Mouse (Mus musculus): ENCODE results near the gene Senp6.
"Not testable (repeated sequence)": the region's sequence is repeated elsewhere in the genome, so short reads cannot be mapped to it uniquely, and the experiment has no call there.

Gene Senp6

DNA sequence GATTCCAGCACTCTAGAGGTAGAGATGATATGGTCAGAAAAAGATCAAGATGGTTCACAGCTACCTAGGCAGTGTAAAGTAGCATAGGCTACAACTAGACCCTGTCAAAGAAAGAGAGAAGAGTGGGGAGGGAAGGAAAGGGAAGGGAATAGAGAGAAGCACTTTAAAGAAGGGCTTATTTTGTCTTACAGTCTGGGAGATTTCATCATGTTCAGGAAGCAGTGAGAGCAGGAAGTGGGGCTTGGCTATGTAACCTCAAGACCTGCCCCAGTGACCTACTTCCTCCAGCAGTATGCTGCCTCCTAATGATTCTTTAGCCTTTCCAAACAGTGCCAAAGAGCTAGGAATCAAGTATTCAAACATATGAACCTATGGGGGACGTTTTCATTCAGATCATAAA, 14.2 kb downstream of the Senp6 start:
- peak; percentile 61 for DNase-seq (ENCODE audit: low spot score)

GRCm38 (mm10) chr9:80084429-80085092, 17.9 kb downstream of the Senp6 start:
- no peak for DNase-seq (ENCODE audit: low spot score)

DNA sequence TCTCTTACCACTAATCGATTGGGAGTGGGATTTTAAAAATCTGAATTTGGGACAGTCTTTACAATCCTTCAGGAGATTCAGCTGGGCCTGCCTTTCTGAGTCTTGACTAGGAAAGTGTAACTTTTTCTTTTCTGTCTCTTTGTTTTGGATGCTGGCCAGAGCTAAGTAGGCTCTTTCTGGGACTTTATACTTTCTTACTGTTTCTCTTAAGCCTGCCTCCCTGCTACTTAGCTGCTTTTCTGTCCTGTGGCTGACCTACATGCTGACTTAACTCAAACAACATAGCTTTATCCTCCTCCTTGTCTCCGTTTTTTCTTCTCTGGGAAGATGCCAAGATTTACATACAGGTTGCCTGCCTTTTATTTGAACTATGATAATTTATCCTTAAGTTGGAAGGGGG, 19.0 kb downstream of the Senp6 start:
- no peak for DNase-seq (ENCODE audit: low spot score)

DNA sequence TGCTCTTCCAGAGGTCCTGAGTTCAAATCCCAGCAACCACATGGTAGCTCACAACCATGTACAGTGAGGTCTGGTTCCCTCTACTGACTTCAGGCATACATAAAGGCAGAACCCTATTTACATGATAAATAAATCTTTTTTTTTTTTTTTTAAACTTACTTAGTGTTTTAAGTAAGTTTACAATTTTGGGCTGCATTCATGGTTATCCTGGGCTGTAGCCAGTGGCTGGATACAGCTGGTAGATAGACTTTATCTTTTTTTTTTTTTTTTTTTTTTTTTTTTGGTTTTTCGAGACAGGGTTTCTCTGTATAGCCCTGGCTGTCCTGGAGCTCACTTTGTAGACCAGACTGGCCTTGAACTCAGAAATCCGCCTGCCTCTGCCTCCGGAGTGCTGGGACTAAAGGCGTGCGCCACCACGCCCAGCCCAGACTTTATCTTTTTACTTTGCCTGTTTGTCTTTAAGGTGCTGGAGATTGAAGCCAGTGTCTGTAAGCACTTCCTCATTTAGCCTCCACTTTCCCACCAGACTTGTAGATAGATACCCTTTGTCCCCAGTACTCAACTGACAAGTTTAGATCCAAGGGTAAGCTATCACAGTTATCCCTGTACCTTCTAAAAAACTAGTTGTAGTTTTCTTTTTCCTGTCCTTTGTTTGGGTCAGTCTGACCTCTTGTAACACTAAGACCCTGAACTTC, 19.7 kb downstream of the Senp6 start:
- DNase-seq (ENCODE audit: low spot score), result not testable (repeated sequence)

DNA sequence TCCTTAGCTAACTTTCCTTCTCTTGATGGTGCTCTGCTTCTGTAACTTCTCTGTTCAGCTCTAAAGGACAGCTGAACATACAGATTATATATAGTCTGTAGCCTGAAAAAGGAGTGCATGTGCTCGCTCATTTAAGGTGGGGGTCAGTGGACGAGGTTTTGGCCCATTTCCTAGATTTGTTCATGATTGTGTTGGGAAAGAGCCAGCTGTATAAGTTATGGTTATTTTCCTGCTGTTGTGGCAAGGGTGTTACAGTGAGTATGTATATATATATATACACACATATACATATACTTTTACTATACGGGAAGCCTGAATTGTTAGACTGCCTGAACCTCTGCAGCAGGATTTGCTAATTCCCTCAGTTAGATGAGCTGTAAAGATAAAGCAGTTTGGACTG, 22.7 kb downstream of the Senp6 start:
- DNase-seq (ENCODE audit: low spot score), result no peak

DNA sequence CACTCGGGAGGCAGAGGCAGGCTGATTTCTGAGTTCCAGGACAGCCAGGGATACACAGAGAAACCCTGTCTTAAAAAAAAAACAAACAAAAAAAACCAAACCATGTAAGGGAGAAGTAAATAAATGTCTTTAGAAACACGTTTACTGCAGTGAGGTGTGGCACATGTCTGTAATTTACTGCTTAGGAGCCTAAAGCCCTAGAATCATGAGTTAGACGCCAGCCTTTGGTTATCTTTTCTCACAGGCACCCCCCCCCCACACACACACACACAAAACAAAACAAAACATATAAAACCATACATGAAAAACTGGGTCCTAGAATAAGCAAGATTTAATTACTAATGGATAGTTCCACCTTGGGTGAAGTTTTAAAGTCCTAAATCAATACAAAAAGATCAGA, 29.6 kb downstream of the Senp6 start:
- no peak for DNase-seq (ENCODE audit: low spot score)

DNA sequence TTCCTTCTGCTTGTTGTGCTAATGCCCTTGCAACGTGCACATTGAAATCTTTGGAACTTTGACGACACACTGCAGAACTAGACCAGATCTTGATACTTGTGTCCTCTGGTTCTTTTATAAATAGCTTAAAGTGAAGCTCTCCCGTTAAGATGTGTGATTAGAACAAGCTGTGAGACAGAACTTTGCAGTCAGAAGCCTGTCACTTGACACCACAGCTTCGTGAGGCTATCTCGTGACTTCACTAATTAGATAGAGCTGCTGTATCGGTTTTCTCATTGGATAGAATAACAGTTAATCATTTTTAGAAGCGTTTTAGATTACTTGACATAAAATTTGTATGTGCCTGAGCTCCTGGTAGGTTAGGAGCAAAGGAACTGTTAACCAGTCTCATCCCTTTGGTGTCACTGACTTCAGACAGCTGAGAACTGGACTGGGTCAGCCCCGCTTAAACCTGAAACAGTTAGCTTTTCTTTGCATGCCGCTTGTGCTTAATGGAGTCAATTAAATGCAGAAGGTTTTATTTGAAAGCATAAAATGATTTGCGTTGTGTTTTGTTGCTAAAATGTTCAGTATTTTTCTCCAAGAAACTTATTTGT, 79.4 kb downstream of the Senp6 start:
- no peak for DNase-seq (ENCODE audit: low spot score)

GRCm38 (mm10) chr9:80149594-80149993, 82.9 kb downstream of the Senp6 start:
- DNase-seq (ENCODE audit: low spot score), result no peak

GRCm38 (mm10) chr9:80155277-80155676, 88.6 kb downstream of the Senp6 start:
- no peak for DNase-seq (ENCODE audit: low spot score)

- DNase-seq (ENCODE audit: low spot score), result no peak
These were observed 90.1 kb downstream of the Senp6 start for GRCm38 (mm10) chr9:80156780-80157179.

GRCm38 (mm10) chr9:80157840-80158465, 91.2 kb downstream of the Senp6 start:
- no peak for DNase-seq (ENCODE audit: low spot score)

GRCm38 (mm10) chr9:80158937-80159336, 92.2 kb downstream of the Senp6 start:
- DNase-seq (ENCODE audit: low spot score), result no peak

- DNase-seq (ENCODE audit: low spot score), result no peak
These were observed 94.7 kb downstream of the Senp6 start for GRCm38 (mm10) chr9:80161451-80161850.

- no peak for DNase-seq (ENCODE audit: low spot score)
These were observed 96.5 kb downstream of the Senp6 start for GRCm38 (mm10) chr9:80163126-80163723.

- no peak for DNase-seq (ENCODE audit: low spot score)
These were observed 97.5 kb downstream of the Senp6 start for GRCm38 (mm10) chr9:80164191-80164590.

- DNase-seq (ENCODE audit: low spot score), result peak; percentile 74
These were observed 98.1 kb downstream of the Senp6 start, which contains the start of gene Myo6 for GRCm38 (mm10) chr9:80164611-80165474. TSS of gene Myo6 (plus strand) at chr9:80165031.

- DNase-seq (ENCODE audit: low spot score), result no peak
These were observed 99.0 kb downstream of the Senp6 start for GRCm38 (mm10) chr9:80165690-80166089.

GRCm38 (mm10) chr9:80166425-80166824, 99.7 kb downstream of the Senp6 start:
- no peak for DNase-seq (ENCODE audit: low spot score)

DNA sequence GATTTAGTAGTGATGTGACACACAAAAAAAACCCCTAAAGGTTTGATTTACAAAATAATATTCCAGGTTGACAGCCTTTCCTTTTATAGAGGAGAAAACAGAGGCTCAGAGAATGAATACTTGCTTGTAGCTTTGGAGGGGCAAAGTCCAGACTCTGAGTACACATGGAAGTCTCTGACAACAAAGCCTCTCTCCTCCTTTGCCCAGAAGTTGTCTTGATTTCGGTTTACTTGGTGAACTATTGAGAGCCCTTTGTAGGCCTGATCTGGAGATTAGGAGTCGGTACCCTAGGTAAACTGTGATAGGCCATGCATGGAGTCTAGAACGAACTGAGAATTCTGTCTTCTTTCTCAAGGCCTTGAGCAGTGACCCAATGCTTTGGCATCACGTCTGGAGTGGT, 100.4 kb downstream of the Senp6 start:
- no peak for DNase-seq (ENCODE audit: low spot score)

DNA sequence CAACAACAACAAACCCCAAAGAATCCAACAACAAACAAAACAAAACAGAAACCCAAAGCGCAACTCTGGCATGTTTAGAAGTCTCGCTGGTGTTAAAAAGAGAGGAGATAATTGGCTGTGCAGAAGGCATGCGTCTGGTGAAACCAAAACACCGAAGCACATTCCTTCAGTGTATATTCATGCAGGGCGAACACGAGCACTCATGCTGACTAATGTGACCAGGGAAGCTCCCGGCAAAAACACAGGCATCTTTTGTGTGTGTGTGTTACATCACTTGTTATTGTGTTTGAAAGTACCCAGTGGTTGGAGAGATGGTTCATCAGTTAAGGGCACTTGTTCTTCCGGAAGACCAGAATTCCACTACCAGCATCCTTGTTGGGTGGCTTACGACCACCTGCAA, 102.8 kb downstream of the Senp6 start:
- DNase-seq (ENCODE audit: low spot score), result no peak

DNA sequence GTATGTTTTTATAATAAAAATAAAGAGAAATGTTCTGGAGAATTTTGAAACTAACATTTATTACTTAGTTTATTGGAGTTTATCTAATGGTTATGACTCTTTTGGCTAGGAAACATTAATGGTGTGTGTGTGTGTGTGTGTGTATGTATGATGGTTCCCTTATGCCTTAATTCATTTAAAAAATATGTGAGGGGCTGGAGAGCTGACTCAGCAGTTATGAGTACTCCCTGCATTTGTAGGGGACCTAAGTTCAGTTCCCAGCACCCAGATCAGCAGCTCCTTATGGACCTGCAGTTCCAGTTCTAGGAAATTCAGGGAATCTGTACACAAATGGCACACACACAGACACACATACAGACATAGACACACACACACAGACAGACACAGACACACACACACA, 104.5 kb downstream of the Senp6 start:
- no peak for DNase-seq (ENCODE audit: low spot score)
